Mouse (Mus musculus) lung, adult 18-20 months (tissue): ENCODE results near the gene Slc30a6.

Experiments used
- DNase-seq, 2 experiments: peaks; one replicate each; pipeline ENCODE4 v3.0.0; 2022; ENCODE audit warnings: mixed read lengths in 2 of 2

The Slc30a6 gene

GRCm38 (mm10) chr17:74395383-74396065 is at the start of gene Slc30a6:
TSS of gene Slc30a6 (plus strand) at chr17:74395608.
- DNase-seq: peak; percentile 97 to 98

GRCm38 (mm10) chr17:74363592-74363991 is 31.8 kb upstream of the Slc30a6 start:
- no peak for DNase-seq

GRCm38 (mm10) chr17:74376916-74377315 is 18.5 kb upstream of the Slc30a6 start:
- peak in 1 of 2 experiments; percentile 27 for DNase-seq

GRCm38 (mm10) chr17:74386657-74387056 is 8.8 kb upstream of the Slc30a6 start:
- no peak for DNase-seq

- no peak for DNase-seq
Observed at GRCm38 (mm10) chr17:74389847-74390246, 5.6 kb upstream of the Slc30a6 start.

GRCm38 (mm10) chr17:74394381-74394780 is 1.0 kb upstream of the Slc30a6 start:
- DNase-seq: no peak

- peak in 1 of 2 experiments; percentile 12 for DNase-seq
Observed at GRCm38 (mm10) chr17:74394855-74395254, 553 bp upstream of the Slc30a6 start.

GRCm38 (mm10) chr17:74396766-74397165 is 1.4 kb downstream of the Slc30a6 start:
- DNase-seq: no peak

GRCm38 (mm10) chr17:74397173-74397572 is 1.8 kb downstream of the Slc30a6 start:
- no peak for DNase-seq

- DNase-seq: no peak
Observed at GRCm38 (mm10) chr17:74402486-74403222, 7.2 kb downstream of the Slc30a6 start.

GRCm38 (mm10) chr17:74406487-74406886 is 11.1 kb downstream of the Slc30a6 start:
- no peak for DNase-seq

GRCm38 (mm10) chr17:74409722-74410121 is 14.3 kb downstream of the Slc30a6 start:
- no peak for DNase-seq

- no peak for DNase-seq
Observed at GRCm38 (mm10) chr17:74413324-74413723, 17.9 kb downstream of the Slc30a6 start.

GRCm38 (mm10) chr17:74414671-74415070 is 19.3 kb downstream of the Slc30a6 start:
- DNase-seq: no peak

GRCm38 (mm10) chr17:74416841-74417360 is 21.5 kb downstream of the Slc30a6 start:
- no peak for DNase-seq

GRCm38 (mm10) chr17:74418171-74418570 is 22.8 kb downstream of the Slc30a6 start:
- DNase-seq: no peak

GRCm38 (mm10) chr17:74420656-74421055 is 25.2 kb downstream of the Slc30a6 start:
- DNase-seq: no peak

- DNase-seq: no peak
Observed at GRCm38 (mm10) chr17:74424401-74425005, 29.1 kb downstream of the Slc30a6 start.

GRCm38 (mm10) chr17:74430074-74430473 is 34.7 kb downstream of the Slc30a6 start:
- DNase-seq: no peak

- DNase-seq: peak in 1 of 2 experiments; percentile 3
Observed at GRCm38 (mm10) chr17:74431481-74431880, 36.1 kb downstream of the Slc30a6 start.

GRCm38 (mm10) chr17:74432631-74433030 is 37.2 kb downstream of the Slc30a6 start:
- no peak for DNase-seq

GRCm38 (mm10) chr17:74437762-74438161 is 42.4 kb downstream of the Slc30a6 start:
- DNase-seq: no peak

- DNase-seq: no peak
Observed at GRCm38 (mm10) chr17:74440486-74440885, 45.1 kb downstream of the Slc30a6 start.

GRCm38 (mm10) chr17:74449776-74450175 is 54.4 kb downstream of the Slc30a6 start:
- no peak for DNase-seq
